Mouse (Mus musculus) lung, postnatal 10 days (tissue): ENCODE data around the gene Ttc21a.
"Not testable (repeated sequence)": the region's sequence is repeated elsewhere in the genome, so short reads cannot be mapped to it uniquely, and the experiment has no call there.

Source experiments
- DNase-seq: peaks from one replicate; pipeline ENCODE4 v3.0.0; 2021

Gene Ttc21a

GRCm38 (mm10) chr9:120000761-120001160 is 63.4 kb downstream of the Ttc21a start:
- no peak for DNase-seq

GRCm38 (mm10) chr9:120001945-120002725 is 64.7 kb downstream of the Ttc21a start:
- peak; percentile 97 for DNase-seq

- no peak for DNase-seq
These were observed 65.5 kb downstream of the Ttc21a start for GRCm38 (mm10) chr9:120002893-120003292.

GRCm38 (mm10) chr9:120005936-120006335 is 68.5 kb downstream of the Ttc21a start:
- peak; percentile 50 for DNase-seq

GRCm38 (mm10) chr9:120007833-120008232 is 70.4 kb downstream of the Ttc21a start:
- DNase-seq: no peak

GRCm38 (mm10) chr9:120009226-120009841 is 71.9 kb downstream of the Ttc21a start:
- no peak for DNase-seq

- DNase-seq: no peak
These were observed 72.5 kb downstream of the Ttc21a start for GRCm38 (mm10) chr9:120009871-120010270.

GRCm38 (mm10) chr9:120010781-120011511 is 73.5 kb downstream of the Ttc21a start:
- DNase-seq: peak; percentile 98

- DNase-seq: peak; percentile 88
These were observed 74.1 kb downstream of the Ttc21a start for GRCm38 (mm10) chr9:120011533-120011932.

GRCm38 (mm10) chr9:120012161-120012560 is 74.8 kb downstream of the Ttc21a start:
- DNase-seq: not testable (repeated sequence)

- DNase-seq: no peak
These were observed 75.4 kb downstream of the Ttc21a start for GRCm38 (mm10) chr9:120012781-120013180.

GRCm38 (mm10) chr9:120013251-120013820 is 75.9 kb downstream of the Ttc21a start:
- no peak for DNase-seq

- DNase-seq: no peak
These were observed 77.4 kb downstream of the Ttc21a start for GRCm38 (mm10) chr9:120014828-120015227.

- DNase-seq: peak; percentile 65
These were observed 79.5 kb downstream of the Ttc21a start for GRCm38 (mm10) chr9:120016956-120017355.
